Mouse (Mus musculus) neural tube, embryonic 10.5 days (tissue): ENCODE measurements around the gene Ncoa5.
A peak's percentile ranks its signal among the peaks of the same experiment; 100 is the strongest.

ENCODE experiments used
- DNase-seq: peaks from one replicate; pipeline ENCODE4 v3.0.0-alpha.2; 2017; ENCODE audit warnings: low spot score; ENCODE audit errors: extremely low spot score

Ncoa5 gene

GRCm38 (mm10) chr2:165034131-165035057, at the start of gene Ncoa5:
Gene Ncoa5, minus strand, starts transcription at chr2:165034867.
- peak; percentile 99 for DNase-seq

- DNase-seq, result no peak
Measured at GRCm38 (mm10) chr2:165081257-165081656, 46.6 kb upstream of the Ncoa5 start.

- no peak for DNase-seq
Measured at GRCm38 (mm10) chr2:165080657-165081056, 46.0 kb upstream of the Ncoa5 start.

- DNase-seq, result peak; percentile 40
Measured at GRCm38 (mm10) chr2:165078605-165079004, 43.9 kb upstream of the Ncoa5 start.

GRCm38 (mm10) chr2:165078045-165078444, 43.4 kb upstream of the Ncoa5 start:
- no peak for DNase-seq

- DNase-seq, result no peak
Measured at GRCm38 (mm10) chr2:165077055-165077454, 42.4 kb upstream of the Ncoa5 start.

- peak; percentile 87 for DNase-seq
Measured at GRCm38 (mm10) chr2:165074937-165075336, 40.3 kb upstream of the Ncoa5 start.

GRCm38 (mm10) chr2:165074081-165074884, 39.6 kb upstream of the Ncoa5 start:
- DNase-seq, result no peak

GRCm38 (mm10) chr2:165073381-165073781, 38.7 kb upstream of the Ncoa5 start:
- no peak for DNase-seq

- DNase-seq, result peak; percentile 75
Measured at GRCm38 (mm10) chr2:165070096-165070816, 35.6 kb upstream of the Ncoa5 start.

GRCm38 (mm10) chr2:165068806-165069205, 34.1 kb upstream of the Ncoa5 start:
- no peak for DNase-seq

- DNase-seq, result no peak
Measured at GRCm38 (mm10) chr2:165064489-165064888, 29.8 kb upstream of the Ncoa5 start.

- no peak for DNase-seq
Measured at GRCm38 (mm10) chr2:165061638-165062433, 27.2 kb upstream of the Ncoa5 start.

GRCm38 (mm10) chr2:165059961-165060360, 25.3 kb upstream of the Ncoa5 start:
- DNase-seq, result no peak

- no peak for DNase-seq
Measured at GRCm38 (mm10) chr2:165056377-165057085, 21.9 kb upstream of the Ncoa5 start.

GRCm38 (mm10) chr2:165055905-165056304, 21.2 kb upstream of the Ncoa5 start:
- DNase-seq, result no peak

GRCm38 (mm10) chr2:165054888-165055852, 20.5 kb upstream of the Ncoa5 start, which contains the start of gene Cd40:
Gene Cd40, plus strand, starts transcription at chr2:165055627.
- DNase-seq, result peak; percentile 71

- DNase-seq, result no peak
Measured at GRCm38 (mm10) chr2:165051566-165051965, 16.9 kb upstream of the Ncoa5 start.
